In genomic region chr1:57996133-57996615, GRCm38 (mm10) we compare ENCODE assay signal across 8 mouse cellular contexts. TPM values are rescaled to one million over a fixed set of nuclear protein-coding genes. Genes with fewer than 3 reads are reported as not detected.
DNase-seq lines count a peak whose midpoint lies in the region; ATAC-seq and TF ChIP-seq lines count a peak whose summit lies in the region.

No protein-coding gene starts in this region.

- no peak for TF ChIP-seq CTCF in small intestine, adult 2 months (IDR thresholded peaks at IDR 0.05; ENCODE audit: extremely low read depth, insufficient read length, insufficient replicate concordance, low read depth, low read length)

- H3K9me3 ChIP-seq in erythroblast, embryonic 14.5 days (ENCODE audit: control insufficient read depth, low read length): no peaks in the 10 kb centered on the region
- H3K9me3 ChIP-seq in limb, embryonic 15.5 days: no peaks in the 10 kb centered on the region

- 0% methylated on average over 29 of the region's 29 CpGs for WGBS in limb, embryonic 15.5 days
- WGBS in small intestine, adult 2 months: under 1% methylated on average over 29 of the region's 29 CpGs

- peak overlapping the region; percentile 77 for H3K27ac ChIP-seq in limb, embryonic 15.5 days
- no peak overlapping the region for H3K27ac ChIP-seq in small intestine, adult 2 months (ENCODE audit: insufficient read depth, low read depth, low read length)

- DNase-seq in frontal cortex, postnatal 10 days (ENCODE audit: low spot score in 2 of 2): no peak
- no peak for DNase-seq in cerebellum, postnatal 10 days
- no peak for DNase-seq in left cerebral cortex, adult 11 months (ENCODE audit: low spot score)

- peaks cover 24% of the 10 kb centered on the region for H3K4me1 ChIP-seq in erythroblast, embryonic 14.5 days (ENCODE audit: control insufficient read depth)
- peaks cover 11% of the 10 kb centered on the region for H3K4me1 ChIP-seq in limb, embryonic 15.5 days
- no peaks in the 10 kb centered on the region for H3K4me1 ChIP-seq in small intestine, adult 2 months (ENCODE audit: control insufficient read depth, insufficient read depth, insufficient read length, low read length)

- no peak for TF ChIP-seq POLR2A in small intestine, adult 2 months (IDR thresholded peaks at IDR 0.05; ENCODE audit: low read depth, low read length)

- no peaks in the 10 kb centered on the region for H3K27me3 ChIP-seq in erythroblast, embryonic 14.5 days (ENCODE audit: control insufficient read depth)
- H3K27me3 ChIP-seq in limb, embryonic 15.5 days: no peaks in the 10 kb centered on the region
- H3K27me3 ChIP-seq in small intestine, adult 2 months (ENCODE audit: control insufficient read depth, insufficient read depth, low read length): no peaks in the 10 kb centered on the region

- peaks cover 33% of the 10 kb centered on the region for H3K36me3 ChIP-seq in erythroblast, embryonic 14.5 days (ENCODE audit: control insufficient read depth)
- H3K36me3 ChIP-seq in limb, embryonic 15.5 days: peaks cover 4% of the 10 kb centered on the region; the same call in 1 of the 2 replicates
- H3K36me3 ChIP-seq in small intestine, adult 2 months (ENCODE audit: control insufficient read depth, insufficient read depth, low read length): 0 out of 2 replicates have a peak, but pooled peaks cover 1% of the 10 kb centered on the region

- H3K9ac ChIP-seq in limb, embryonic 15.5 days: peak overlapping the region; percentile 77

- H3K4me2 ChIP-seq in limb, embryonic 15.5 days: peak overlapping the region; percentile 85

- ATAC-seq in frontal cortex, adult (ENCODE audit: low TSS enrichment): peak; percentile 67
- ATAC-seq in CD4-positive, CD25-positive, alpha-beta regulatory T cell, adult 4 months: peak; percentile 56
- 0 out of 2 replicates have a peak, but pooled peaks have one; percentile 41 for ATAC-seq in limb, embryonic 15.5 days (ENCODE audit: insufficient number of reproducible peaks, low FRiP score, low TSS enrichment, low read depth)

- H3K4me3 ChIP-seq in erythroblast, embryonic 14.5 days (replicated peaks): peak overlapping the region; percentile 79
- peak overlapping the region; percentile 97 for H3K4me3 ChIP-seq in limb, embryonic 15.5 days
- H3K4me3 ChIP-seq in small intestine, adult 2 months (ENCODE audit: low read depth, low read length): peak overlapping the region; percentile 84

RNA-seq across cellular contexts. Expression of gene Sgo2a, which starts 0.4 kb away (rescaled TPM):
- 1 to 10 TPM in 1 of 2 experiments, under 1 TPM in 1; 0.89 to 1.4 TPM for polyA plus RNA-seq in CD4-positive, CD25-positive, alpha-beta regulatory T cell, adult 4 months (2017; shearing (Covaris generic))
- 0.17 and 0.39 TPM in 2 replicates for polyA plus RNA-seq in erythroblast, embryonic 14.5 days (2012)
- 15.1 and 15.2 TPM in 2 replicates for polyA plus RNA-seq in limb, embryonic 15.5 days (2015; fragmentation: Nextera tagmentation; extraction: Ambion mirVana)
- 0.17 and 0.37 TPM in 2 replicates for polyA plus RNA-seq in small intestine, adult 2 months (2012; rRNA removed)

RNA-seq across cellular contexts. Expression of gene Kctd18, which starts 22.6 kb away (rescaled TPM):
- 10 to 100 TPM; 25.3 to 33.8 TPM for polyA plus RNA-seq in CD4-positive, CD25-positive, alpha-beta regulatory T cell, adult 4 months (2017; shearing (Covaris generic))
- polyA plus RNA-seq in erythroblast, embryonic 14.5 days (2012): 0.28 and 0.38 TPM in 2 replicates
- 20.5 and 22.3 TPM in 2 replicates for polyA plus RNA-seq in limb, embryonic 15.5 days (2015; fragmentation: Nextera tagmentation; extraction: Ambion mirVana)
- 0.44 and 1.5 TPM in 2 replicates for polyA plus RNA-seq in small intestine, adult 2 months (2012; rRNA removed)

RNA-seq across cellular contexts. Expression of gene Aox1, which starts 33.6 kb away (rescaled TPM):
- under 1 TPM in 1 of 2 experiments, not detected in 1; 0.08 TPM for polyA plus RNA-seq in CD4-positive, CD25-positive, alpha-beta regulatory T cell, adult 4 months (2017; shearing (Covaris generic))
- polyA plus RNA-seq in erythroblast, embryonic 14.5 days (2012): not detected in 2 replicates
- polyA plus RNA-seq in limb, embryonic 15.5 days (2015; fragmentation: Nextera tagmentation; extraction: Ambion mirVana): 0.42 and 0.77 TPM in 2 replicates
- 0.19 and 0.32 TPM in 2 replicates for polyA plus RNA-seq in small intestine, adult 2 months (2012; rRNA removed)
